Mouse (Mus musculus) heart, embryonic 10.5 days (tissue): ENCODE data around the gene Foxj3. TPM values are rescaled to one million over a fixed set of nuclear protein-coding genes. Genes with fewer than 3 reads are reported as not detected.

Experiments used
- DNase-seq: peaks from one replicate; pipeline ENCODE4 v3.0.0-alpha.2; 2017; ENCODE audit warnings: low spot score
- H3K27ac ChIP-seq: fragments of 300-500 bp; sonication (generic); 2 replicates; pipeline ENCODE4 v1.5.1; 2016; ENCODE audit warnings: mild to moderate bottlenecking
- H3K27me3 ChIP-seq: fragments of 300-500 bp; sonication (generic); 2 replicates; pipeline ENCODE4 v1.6.1; 2016; ENCODE audit warnings: mild to moderate bottlenecking; ENCODE audit not compliant: poor library complexity, insufficient read depth, severe bottlenecking
- H3K36me3 ChIP-seq: fragments of 300-500 bp; sonication (generic); 2 replicates; pipeline ENCODE4 v1.6.1; 2016; ENCODE audit warnings: mild to moderate bottlenecking, moderate library complexity
- H3K4me1 ChIP-seq: fragments of 300-500 bp; sonication (generic); 2 replicates; pipeline ENCODE4 v1.6.1; 2016; ENCODE audit warnings: mild to moderate bottlenecking
- H3K4me3 ChIP-seq: fragments of 300-500 bp; sonication (generic); 2 replicates; pipeline ENCODE4 v1.5.1; 2016; ENCODE audit warnings: mild to moderate bottlenecking, moderate library complexity
- H3K9me3 ChIP-seq: fragments of 300-500 bp; sonication (generic); 2 replicates; pipeline ENCODE4 v1.6.1; 2016; ENCODE audit warnings: mild to moderate bottlenecking, moderate library complexity
- WGBS: fragments of 180-500 bp; shearing (Covaris S2); methylation state at CpG from one replicate; pipeline ENCODE4 v1.1.7; 2016; 5-methylcytosine and 5-hydroxymethylcytosine counted together
- polyA plus RNA-seq: library from polyadenylated mRNA; unstranded; fragments of >200 nt; fragmentation: Nextera tagmentation; extraction: Ambion mirVana; gene quantifications from 2 replicates; pipeline ENCODE4 v1.2.1, GENCODE M21; 2016

The Foxj3 gene
- polyA plus RNA-seq, 1 experiment from 2014 or later = 22.0 TPM

GRCm38 (mm10) chr4:119535103-119535502 lies 1.7 kb upstream of the Foxj3 start:
- DNase-seq = no peak
- no peak overlapping the region for H3K4me3 ChIP-seq
- 53% methylated on average over 4 of the region's 4 CpGs for WGBS
- no peaks in the 10 kb centered on the region for H3K9me3 ChIP-seq
- H3K36me3 ChIP-seq = no peaks in the 10 kb centered on the region
- H3K27me3 ChIP-seq = no peaks in the 10 kb centered on the region
- H3K27ac ChIP-seq = no peak overlapping the region
- peaks cover 18% of the 10 kb centered on the region for H3K4me1 ChIP-seq

- 77% methylated on average over 4 of the region's 4 CpGs for WGBS
- Histone ChIP-seq H3K4me1 (peaks cover 22% of the 10 kb centered on the region), H3K4me3 (no peak overlapping the region), H3K27me3 (no peaks in the 10 kb centered on the region), H3K36me3 (no peaks in the 10 kb centered on the region), H3K9me3 (no peaks in the 10 kb centered on the region), H3K27ac (no peak overlapping the region)
- DNase-seq = no peak
Measured at GRCm38 (mm10) chr4:119537436-119537835, 632 bp downstream of the Foxj3 start.

GRCm38 (mm10) chr4:119539031-119539824 lies 2.4 kb downstream of the Foxj3 start, which contains the start of gene Frg2f1:
Frg2f1 (minus strand) TSS chr4:119539529.
- H3K4me1 ChIP-seq = peaks cover 22% of the 10 kb centered on the region
- under 1% methylated on average over 80 of the region's 85 CpGs for WGBS
- H3K36me3 ChIP-seq = no peaks in the 10 kb centered on the region
- DNase-seq = peak; percentile 96
- H3K27me3 ChIP-seq = no peaks in the 10 kb centered on the region
- H3K4me3 ChIP-seq = peak within 1 kb of the TSS; percentile 97
- H3K9me3 ChIP-seq = no peaks in the 10 kb centered on the region
- peak within 1 kb of the TSS; percentile 99 for H3K27ac ChIP-seq

GRCm38 (mm10) chr4:119539836-119540532 lies 3.2 kb downstream of the Foxj3 start:
- Histone ChIP-seq H3K4me3 (peak overlapping the region; percentile 97), H3K36me3 (no peaks in the 10 kb centered on the region), H3K4me1 (peaks cover 22% of the 10 kb centered on the region), H3K9me3 (no peaks in the 10 kb centered on the region), H3K27ac (peak overlapping the region; percentile 99), H3K27me3 (no peaks in the 10 kb centered on the region)
- DNase-seq = peak; percentile 78
- under 1% methylated on average over 74 of the region's 76 CpGs for WGBS

GRCm38 (mm10) chr4:119540533-119540890 lies 3.7 kb downstream of the Foxj3 start:
- Histone ChIP-seq H3K27me3 (no peaks in the 10 kb centered on the region), H3K36me3 (no peaks in the 10 kb centered on the region), H3K27ac (peak overlapping the region; percentile 99), H3K9me3 (no peaks in the 10 kb centered on the region), H3K4me1 (peaks cover 22% of the 10 kb centered on the region), H3K4me3 (peak overlapping the region; percentile 97)
- no peak for DNase-seq
- WGBS = 8% methylated on average over 10 of the region's 10 CpGs

- Histone ChIP-seq H3K4me1 (peaks cover 12% of the 10 kb centered on the region), H3K27me3 (no peaks in the 10 kb centered on the region), H3K4me3 (no peak overlapping the region), H3K27ac (no peak overlapping the region), H3K36me3 (no peaks in the 10 kb centered on the region), H3K9me3 (no peaks in the 10 kb centered on the region)
- no peak for DNase-seq
- 59% methylated on average over 1 of the region's 1 CpGs for WGBS
Measured at GRCm38 (mm10) chr4:119550864-119551263, 14.1 kb downstream of the Foxj3 start.

- H3K36me3 ChIP-seq = no peaks in the 10 kb centered on the region
- no peaks in the 10 kb centered on the region for H3K27me3 ChIP-seq
- no peaks in the 10 kb centered on the region for H3K9me3 ChIP-seq
- peaks cover 12% of the 10 kb centered on the region for H3K4me1 ChIP-seq
- WGBS = 84% methylated on average over 2 of the region's 2 CpGs
- no peak for DNase-seq
- H3K4me3 ChIP-seq = no peak overlapping the region
- H3K27ac ChIP-seq = no peak overlapping the region
Measured at GRCm38 (mm10) chr4:119555466-119555865, 18.7 kb downstream of the Foxj3 start.

GRCm38 (mm10) chr4:119563136-119563535 lies 26.3 kb downstream of the Foxj3 start:
- peaks cover 7% of the 10 kb centered on the region; the same call in 1 of the 2 replicates for H3K4me1 ChIP-seq
- H3K36me3 ChIP-seq = peaks cover 15% of the 10 kb centered on the region
- no peaks in the 10 kb centered on the region for H3K27me3 ChIP-seq
- no peak overlapping the region for H3K4me3 ChIP-seq
- peaks cover 5% of the 10 kb centered on the region for H3K9me3 ChIP-seq
- H3K27ac ChIP-seq = no peak overlapping the region
- DNase-seq = no peak

- no peaks in the 10 kb centered on the region for H3K27me3 ChIP-seq
- H3K9me3 ChIP-seq = peaks cover 5% of the 10 kb centered on the region
- H3K36me3 ChIP-seq = peaks cover 15% of the 10 kb centered on the region
- H3K4me3 ChIP-seq = no peak overlapping the region
- no peak for DNase-seq
- H3K4me1 ChIP-seq = peaks cover 8% of the 10 kb centered on the region
- peak overlapping the region; percentile 29; the same call in 1 of the 2 replicates for H3K27ac ChIP-seq
- 66% methylated on average over 4 of the region's 4 CpGs for WGBS
Measured at GRCm38 (mm10) chr4:119566322-119566835, 29.6 kb downstream of the Foxj3 start.

- no peak overlapping the region for H3K4me3 ChIP-seq
- no peaks in the 10 kb centered on the region for H3K9me3 ChIP-seq
- DNase-seq = no peak
- H3K36me3 ChIP-seq = 0 out of 2 replicates have a peak, but pooled peaks cover 17% of the 10 kb centered on the region
- 86% methylated on average over 3 of the region's 3 CpGs for WGBS
- H3K4me1 ChIP-seq = peaks cover 32% of the 10 kb centered on the region
- H3K27ac ChIP-seq = no peak overlapping the region
- H3K27me3 ChIP-seq = no peaks in the 10 kb centered on the region
Measured at GRCm38 (mm10) chr4:119572682-119573081, 35.9 kb downstream of the Foxj3 start.

GRCm38 (mm10) chr4:119574504-119574903 lies 37.7 kb downstream of the Foxj3 start:
- no peak overlapping the region for H3K27ac ChIP-seq
- no peaks in the 10 kb centered on the region for H3K9me3 ChIP-seq
- 0 out of 2 replicates have a peak, but pooled peaks cover 17% of the 10 kb centered on the region for H3K36me3 ChIP-seq
- H3K4me1 ChIP-seq = peaks cover 29% of the 10 kb centered on the region
- 32% methylated on average over 2 of the region's 2 CpGs for WGBS
- no peak overlapping the region for H3K4me3 ChIP-seq
- H3K27me3 ChIP-seq = no peaks in the 10 kb centered on the region
- no peak for DNase-seq

GRCm38 (mm10) chr4:119575459-119575858 lies 38.7 kb downstream of the Foxj3 start:
- H3K9me3 ChIP-seq = no peaks in the 10 kb centered on the region
- no peak for DNase-seq
- H3K36me3 ChIP-seq = 0 out of 2 replicates have a peak, but pooled peaks cover 17% of the 10 kb centered on the region
- 85% methylated on average over 3 of the region's 3 CpGs for WGBS
- no peak overlapping the region for H3K4me3 ChIP-seq
- H3K4me1 ChIP-seq = peaks cover 29% of the 10 kb centered on the region
- no peaks in the 10 kb centered on the region for H3K27me3 ChIP-seq
- H3K27ac ChIP-seq = no peak overlapping the region

GRCm38 (mm10) chr4:119588037-119588436 lies 51.2 kb downstream of the Foxj3 start:
- Histone ChIP-seq H3K27ac (no peak overlapping the region), H3K4me3 (no peak overlapping the region), H3K36me3 (peaks cover 24% of the 10 kb centered on the region), H3K9me3 (no peaks in the 10 kb centered on the region), H3K4me1 (no peaks in the 10 kb centered on the region), H3K27me3 (no peaks in the 10 kb centered on the region)
- no peak for DNase-seq
- WGBS = 93% methylated on average over 2 of the region's 2 CpGs
